Mouse (Mus musculus) CH12.LX (cell line): ENCODE results near the gene Epha5.

Experiments
- CTCF ChIP-seq, 2 experiments: IDR thresholded peaks in 1 of 2; conservative IDR thresholded peaks in 1 of 2; 2 replicates each; pipeline ENCODE4 v1.5.1; 2011 to 2012; ENCODE audit warnings: low read depth in 2 of 2, low read length in 2 of 2, improper control_type of control experiment in 1 of 2, inconsistent platforms in 1 of 2, mild to moderate bottlenecking in 1 of 2, moderate library complexity in 1 of 2
- HCFC1 ChIP-seq: IDR thresholded peaks from 2 replicates; pipeline ENCODE4 v1.6.1; 2012; ENCODE audit warnings: low read depth, mild to moderate bottlenecking, inconsistent platforms, low read length, improper control_type of control experiment
- MEF2A ChIP-seq: IDR thresholded peaks from 2 replicates; pipeline ENCODE4 v1.6.1; 2014; ENCODE audit warnings: low read depth, mild to moderate bottlenecking, inconsistent platforms, low read length, improper control_type of control experiment, borderline replicate concordance
- MXI1 ChIP-seq: IDR thresholded peaks from 2 replicates; pipeline ENCODE4 v1.6.1; 2011; ENCODE audit warnings: mild to moderate bottlenecking, low read depth, low read length, improper control_type of control experiment
- NRF1 ChIP-seq: IDR thresholded peaks from 2 replicates; pipeline ENCODE4 v1.6.1; 2014; ENCODE audit warnings: low read depth, mild to moderate bottlenecking, inconsistent platforms, low read length, improper control_type of control experiment, moderate library complexity
- POLR2A ChIP-seq: IDR thresholded peaks from 2 replicates; pipeline ENCODE4 v1.6.1; 2011; ENCODE audit warnings: low read depth, mild to moderate bottlenecking, improper control_type of control experiment, low read length
- POLR2AphosphoS2 ChIP-seq: IDR thresholded peaks from 2 replicates; pipeline ENCODE4 v1.6.1; 2011; ENCODE audit warnings: low read depth, low read length, improper control_type of control experiment
- RCOR1 ChIP-seq: conservative IDR thresholded peaks from 2 replicates; pipeline ENCODE4 v1.6.1; 2012; ENCODE audit warnings: low read depth, mild to moderate bottlenecking, inconsistent platforms, low read length, improper control_type of control experiment
- TBP ChIP-seq: conservative IDR thresholded peaks from 2 replicates; pipeline ENCODE4 v1.6.1; 2011; ENCODE audit warnings: low read depth, low read length, improper control_type of control experiment
- ZNF384 ChIP-seq: IDR thresholded peaks from 2 replicates; pipeline ENCODE4 v1.6.1; 2012; ENCODE audit warnings: low read depth, low read length, improper control_type of control experiment, inconsistent platforms

GRCm38 (mm10) chr5:84317839-84318238 lies 99.3 kb downstream of the Epha5 start:
- no peak for TF ChIP-seq CTCF (conservative IDR thresholded peaks at IDR 0.05 in 1 of 2, IDR thresholded peaks at IDR 0.05 in 1 of 2; ENCODE audit: low read depth in 2 of 2, low read length in 2 of 2)
- TF ChIP-seq NRF1: no peak
- no peak for TF ChIP-seq TBP
- TF ChIP-seq HCFC1: no peak
- no peak for TF ChIP-seq ZNF384
- no peak for TF ChIP-seq POLR2A
- no peak for TF ChIP-seq MXI1
- no peak for TF ChIP-seq MEF2A
- TF ChIP-seq RCOR1: no peak
- TF ChIP-seq POLR2AphosphoS2: no peak
